Mouse (Mus musculus) spleen, embryonic (tissue): ENCODE results near the gene Csf3r.
"Not testable (repeated sequence)": the region's sequence is repeated elsewhere in the genome, so short reads cannot be mapped to it uniquely, and the experiment has no call there.

Source experiments
- CTCF ChIA-PET: fragments of 350-600 bp; sonication (Branson Sonifier 250); formaldehyde crosslinking; loops from one replicate; lab custom pipeline; 2022; lab: Charles Lee

Csf3r gene

GRCm38 (mm10) chr4:126024303-126024900 is at the start of gene Csf3r:
TSS of gene Csf3r (plus strand) at chr4:126024550.
- CTCF ChIA-PET, result no interaction called here

- CTCF ChIA-PET, result no interaction called here
Observed at GRCm38 (mm10) chr4:125977768-125978167, 46.6 kb upstream of the Csf3r start.

- CTCF ChIA-PET, result no interaction called here
Observed at GRCm38 (mm10) chr4:125983279-125983678, 41.1 kb upstream of the Csf3r start.

- CTCF ChIA-PET, result not testable (repeated sequence)
Observed at GRCm38 (mm10) chr4:125985703-125986102, 38.6 kb upstream of the Csf3r start.

- CTCF ChIA-PET, result no interaction called here
Observed at GRCm38 (mm10) chr4:125987071-125987470, 37.3 kb upstream of the Csf3r start.

- CTCF ChIA-PET, result no interaction called here
Observed at GRCm38 (mm10) chr4:125989061-125989460, 35.3 kb upstream of the Csf3r start.

- CTCF ChIA-PET, result interaction anchor here (0.6 to 0.7 kb wide), 3 partner anchors 9 to 1789 kb away, joined by 4 to 7 read pairs (median 5); no protein-coding TSS in a partner anchor
Observed at GRCm38 (mm10) chr4:125990143-125990542, 34.2 kb upstream of the Csf3r start.

GRCm38 (mm10) chr4:125992206-125992605 is 32.1 kb upstream of the Csf3r start:
- CTCF ChIA-PET, result interaction anchor here (0.7 kb wide), 1 partner anchor 718 kb away, joined by 4 read pairs; no protein-coding TSS in a partner anchor

GRCm38 (mm10) chr4:125992906-125993305 is 31.4 kb upstream of the Csf3r start:
- CTCF ChIA-PET, result no interaction called here

GRCm38 (mm10) chr4:125996576-125996975 is 27.8 kb upstream of the Csf3r start:
- CTCF ChIA-PET, result no interaction called here

- CTCF ChIA-PET, result no interaction called here
Observed at GRCm38 (mm10) chr4:125997826-125998225, 26.5 kb upstream of the Csf3r start.

GRCm38 (mm10) chr4:126001311-126002199 is 22.8 kb upstream of the Csf3r start:
- CTCF ChIA-PET, result no interaction called here

- CTCF ChIA-PET, result no interaction called here
Observed at GRCm38 (mm10) chr4:126017676-126018332, 6.5 kb upstream of the Csf3r start.

- CTCF ChIA-PET, result no interaction called here
Observed at GRCm38 (mm10) chr4:126018966-126019538, 5.3 kb upstream of the Csf3r start.

GRCm38 (mm10) chr4:126025801-126026200 is 1.5 kb downstream of the Csf3r start:
- CTCF ChIA-PET, result no interaction called here

- CTCF ChIA-PET, result no interaction called here
Observed at GRCm38 (mm10) chr4:126027980-126028379, 3.6 kb downstream of the Csf3r start.

GRCm38 (mm10) chr4:126029042-126029441 is 4.7 kb downstream of the Csf3r start:
- CTCF ChIA-PET, result no interaction called here

GRCm38 (mm10) chr4:126030705-126031104 is 6.4 kb downstream of the Csf3r start:
- CTCF ChIA-PET, result no interaction called here

GRCm38 (mm10) chr4:126035413-126035812 is 11.1 kb downstream of the Csf3r start:
- CTCF ChIA-PET, result no interaction called here

- CTCF ChIA-PET, result no interaction called here
Observed at GRCm38 (mm10) chr4:126046851-126047585, 22.7 kb downstream of the Csf3r start, which contains the start of gene Mrps15. TSS of gene Mrps15 (plus strand) at chr4:126046925.

- CTCF ChIA-PET, result no interaction called here
Observed at GRCm38 (mm10) chr4:126051617-126052016, 27.3 kb downstream of the Csf3r start.
